Mouse (Mus musculus): ENCODE results near the gene Spred2. TPM values are rescaled to one million over a fixed set of nuclear protein-coding genes. Genes with fewer than 3 reads are reported as not detected.
"Not testable (repeated sequence)": the region's sequence is repeated elsewhere in the genome, so short reads cannot be mapped to it uniquely, and the experiment has no call there.

The Spred2 gene
- total RNA-seq, 2 experiments from 2014 or later = 84.3 to 85.1 TPM

DNA sequence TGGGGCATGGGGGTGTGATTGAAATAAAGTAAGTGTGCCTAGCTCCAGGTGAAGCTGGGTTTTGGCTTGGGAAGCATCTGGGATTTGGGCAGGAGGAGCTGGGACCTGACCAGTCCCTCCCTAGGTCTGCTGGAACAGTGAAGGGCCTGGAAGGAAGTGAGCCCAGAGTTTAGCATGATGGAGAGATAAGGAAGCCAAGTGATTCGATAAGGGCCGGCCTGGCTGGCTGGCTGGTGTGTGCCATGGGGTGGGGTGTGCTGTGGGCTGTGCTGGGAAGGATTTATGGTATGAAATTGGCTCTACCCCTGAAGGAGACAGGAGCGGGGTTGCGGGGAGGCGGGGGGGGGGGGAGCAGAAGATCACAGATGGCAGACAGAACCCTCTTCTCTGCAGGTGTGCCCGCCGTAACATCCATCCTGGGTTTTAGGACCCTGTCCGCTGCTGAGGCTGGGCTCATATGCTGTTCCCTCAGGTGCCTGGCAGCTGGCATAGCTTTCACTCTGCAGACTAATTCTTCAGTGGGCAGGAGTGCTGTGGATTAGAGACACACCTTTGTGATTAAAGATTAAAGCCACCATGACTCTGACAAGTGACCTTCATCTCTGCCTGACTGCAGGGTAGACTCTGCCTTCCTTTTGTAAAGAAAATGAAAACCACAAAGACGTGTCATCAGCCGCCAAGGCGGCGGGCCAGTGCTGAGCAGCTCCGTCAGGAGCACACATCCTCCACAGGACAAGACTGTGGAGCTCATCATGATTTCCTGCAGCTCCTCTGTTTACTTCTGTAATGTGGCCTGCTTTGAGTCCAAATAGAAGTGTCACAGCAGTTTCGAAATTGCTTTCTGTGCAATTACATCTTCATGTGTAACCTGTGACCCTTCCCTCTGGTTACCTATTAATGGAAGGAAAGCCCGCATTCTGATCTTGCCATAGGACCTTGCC, 68.4 kb downstream of the Spred2 start:
- no peak for DNase-seq (ENCODE audit: low spot score in 2 of 2)
- intact Hi-C loops (cut with DNase I) = no loop called here

DNA sequence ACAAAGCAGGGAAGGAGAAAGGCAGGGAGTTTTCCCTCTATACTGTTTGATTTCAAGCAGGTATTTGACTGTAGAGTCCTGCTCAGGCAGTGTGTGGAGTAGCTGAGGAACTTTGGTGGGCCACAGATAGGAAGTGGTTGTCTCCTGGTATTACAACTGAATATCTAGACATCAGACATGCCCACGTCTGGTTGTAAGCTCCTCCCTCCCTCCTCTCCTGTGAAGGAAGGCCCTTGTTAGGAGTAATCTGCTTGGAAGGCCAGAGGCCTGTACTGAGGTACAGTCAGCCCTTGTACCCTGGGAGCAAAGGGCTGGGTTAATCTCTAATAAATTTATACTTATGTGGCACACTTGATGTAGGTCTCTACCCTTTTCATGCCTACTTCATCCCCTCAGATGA, 69.6 kb downstream of the Spred2 start:
- no peak for DNase-seq (ENCODE audit: low spot score in 2 of 2)
- intact Hi-C loops (cut with DNase I) = no loop called here

DNA sequence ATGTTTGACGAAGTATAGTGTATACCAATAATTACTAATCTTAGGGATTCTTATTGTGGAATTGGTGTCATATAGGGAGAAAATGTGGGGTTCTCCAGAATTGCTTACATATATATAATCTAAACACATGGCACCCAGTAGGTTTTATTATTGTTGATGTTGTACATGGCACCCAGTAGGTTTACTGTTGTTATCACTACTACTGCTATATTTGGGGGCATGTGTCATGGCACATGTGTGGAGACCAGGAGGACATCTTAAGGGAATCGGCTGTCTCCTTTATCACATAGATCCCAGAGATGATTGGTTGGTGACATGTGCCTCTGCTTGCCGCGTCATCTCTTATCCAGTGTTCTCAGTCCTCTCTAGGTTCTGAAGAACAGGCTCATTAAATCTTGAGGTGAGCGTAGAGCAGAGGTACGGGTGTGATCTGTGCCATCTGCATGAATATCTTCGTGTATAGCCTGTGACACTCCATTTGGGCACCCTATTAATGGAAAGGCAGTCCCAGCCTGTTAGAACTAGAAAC, 70.2 kb downstream of the Spred2 start:
- intact Hi-C loops (cut with DNase I) = no loop called here
- DNase-seq (ENCODE audit: low spot score in 2 of 2) = no peak

DNA sequence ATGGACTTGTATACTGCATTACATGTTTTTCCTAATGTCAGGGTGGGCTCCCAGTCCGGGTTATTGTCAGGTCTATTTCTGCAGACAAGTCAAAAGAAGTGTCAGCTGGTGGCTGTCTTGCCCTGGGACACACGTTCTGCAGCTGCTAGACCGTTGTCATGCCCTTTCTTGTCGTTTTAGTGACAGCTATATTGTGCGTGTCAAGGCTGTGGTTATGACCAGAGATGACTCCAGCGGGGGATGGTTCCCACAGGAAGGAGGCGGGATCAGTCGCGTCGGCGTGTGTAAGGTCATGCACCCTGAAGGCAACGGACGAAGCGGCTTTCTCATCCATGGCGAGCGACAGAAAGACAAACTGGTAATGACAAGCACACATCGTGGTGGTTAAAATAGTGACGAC, 73.8 kb downstream of the Spred2 start:
- intact Hi-C loops (cut with DNase I) = no loop called here
- no peak for DNase-seq (ENCODE audit: low spot score in 2 of 2)

DNA sequence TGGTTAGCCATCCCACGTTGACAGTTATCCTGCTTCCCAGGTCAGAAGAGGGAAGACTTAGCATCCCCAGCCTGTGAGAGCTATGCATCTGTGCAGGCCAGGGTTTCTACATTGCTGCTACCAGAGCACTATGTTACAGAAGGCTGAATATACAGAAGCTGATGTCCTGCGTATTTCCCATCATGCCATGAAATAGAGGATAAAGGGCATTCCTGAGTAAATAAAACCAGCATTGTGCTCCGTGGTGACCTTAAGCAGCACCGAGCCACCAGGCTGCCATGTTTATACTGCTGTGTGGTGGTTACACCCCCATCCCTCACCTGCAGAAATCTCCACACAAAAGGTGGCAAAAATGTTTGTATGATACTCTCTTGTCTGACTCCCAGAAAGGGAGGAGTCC, 78.7 kb downstream of the Spred2 start:
- intact Hi-C loops (cut with DNase I) = no loop called here
- DNase-seq (ENCODE audit: low spot score in 2 of 2) = no peak

DNA sequence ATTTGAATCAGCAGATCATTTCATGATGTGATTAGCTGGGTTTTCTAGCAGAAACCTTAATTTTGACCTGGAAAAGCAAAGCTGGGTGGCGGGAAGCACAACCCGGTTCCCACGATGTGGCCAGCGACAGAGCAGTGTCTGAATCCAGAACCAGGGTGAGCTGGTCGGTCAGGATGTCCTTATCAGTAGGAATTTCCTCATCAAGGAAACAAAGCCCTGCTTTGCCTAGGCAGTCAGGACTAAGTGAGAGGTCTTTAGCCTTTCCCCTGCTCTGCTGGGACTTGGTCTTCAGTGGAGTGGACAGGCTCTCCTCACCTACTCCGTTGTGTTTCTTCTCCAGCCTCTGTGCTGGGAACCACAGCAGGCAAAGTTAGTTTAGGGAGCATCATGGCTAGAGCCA, 83.5 kb downstream of the Spred2 start:
- intact Hi-C loops (cut with DNase I) = no loop called here
- DNase-seq (ENCODE audit: low spot score in 2 of 2) = no peak

DNA sequence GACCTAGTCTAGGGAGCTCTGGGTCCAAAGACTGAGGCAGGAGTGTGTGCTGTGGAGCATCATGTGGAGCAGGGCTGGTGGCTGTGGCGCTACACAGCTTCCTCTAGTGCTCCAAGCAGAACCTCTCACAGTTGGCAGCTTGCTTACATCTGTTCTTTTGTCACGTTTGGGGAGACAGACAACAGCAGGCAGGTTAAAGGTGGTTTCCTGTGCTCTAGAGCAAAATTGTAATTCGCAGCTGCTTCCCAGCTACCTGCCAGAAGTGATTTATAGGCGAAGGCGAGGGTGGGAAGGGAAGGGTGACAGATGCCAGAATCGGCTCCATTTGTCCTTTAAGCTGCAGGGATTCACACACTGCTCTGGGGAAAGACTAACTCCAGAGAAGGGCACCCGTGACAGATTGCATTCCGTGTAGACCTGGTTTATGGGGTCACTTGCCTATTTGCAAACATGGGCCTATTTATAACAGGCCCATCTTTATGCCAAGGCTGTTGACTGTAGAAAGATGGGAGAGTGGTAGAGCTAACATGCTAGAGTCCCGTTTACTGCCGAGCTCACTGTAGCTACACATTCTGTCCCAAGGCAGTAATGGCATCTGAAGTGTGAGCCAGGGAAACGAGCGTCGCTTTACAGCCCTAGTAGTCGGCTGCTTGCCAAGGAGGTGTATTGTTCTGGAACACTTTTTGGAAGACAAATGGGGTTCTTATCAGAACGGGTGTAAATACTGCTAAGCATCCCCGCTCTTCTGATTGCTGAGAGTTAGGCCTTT, 87.2 kb downstream of the Spred2 start:
- intact Hi-C loops (cut with DNase I) = no loop called here
- DNase-seq (ENCODE audit: low spot score in 2 of 2) = no peak

DNA sequence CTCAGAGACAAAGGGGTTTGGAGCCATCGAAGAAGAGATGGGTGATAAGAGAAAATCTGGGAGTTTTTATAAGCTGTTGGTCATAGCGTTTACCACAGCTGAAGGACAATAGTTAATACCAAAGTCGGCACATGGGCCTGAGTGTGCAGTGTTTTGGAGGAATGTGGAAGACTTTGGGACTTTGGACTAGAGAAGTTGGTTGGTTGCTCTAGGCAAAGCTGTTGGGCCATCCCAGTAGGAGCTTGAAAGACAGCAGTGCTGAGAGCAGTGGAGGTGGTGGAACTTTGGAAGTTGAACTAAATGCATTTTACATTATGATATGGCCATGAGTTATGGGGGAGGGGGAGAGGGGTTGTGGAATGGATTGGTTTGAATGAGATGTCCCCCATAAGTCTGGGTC, 89.2 kb downstream of the Spred2 start:
- no peak for DNase-seq (ENCODE audit: low spot score in 2 of 2)
- intact Hi-C loops (cut with DNase I) = no loop called here

DNA sequence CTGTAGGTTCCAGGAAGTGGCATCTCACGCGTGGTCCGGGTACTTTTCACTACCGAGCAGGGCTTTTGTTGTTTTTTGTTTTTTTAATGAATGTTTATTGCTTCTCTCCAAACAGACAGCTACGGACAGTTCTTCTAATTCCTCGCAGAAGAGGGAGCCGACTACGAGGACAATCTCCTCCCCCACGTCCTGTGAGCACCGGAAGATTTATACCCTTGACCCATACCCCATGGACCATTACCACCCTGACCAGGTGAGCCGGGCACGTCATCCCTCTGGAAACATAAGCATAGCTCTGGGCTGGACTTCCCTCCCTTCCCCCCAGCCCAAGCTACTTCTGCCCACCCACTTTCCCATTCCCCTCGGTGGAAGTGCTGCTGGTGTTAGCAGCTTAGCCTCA, 93.8 kb downstream of the Spred2 start:
- DNase-seq (ENCODE audit: low spot score in 2 of 2) = no peak
- intact Hi-C loops (cut with DNase I) = no loop called here

DNA sequence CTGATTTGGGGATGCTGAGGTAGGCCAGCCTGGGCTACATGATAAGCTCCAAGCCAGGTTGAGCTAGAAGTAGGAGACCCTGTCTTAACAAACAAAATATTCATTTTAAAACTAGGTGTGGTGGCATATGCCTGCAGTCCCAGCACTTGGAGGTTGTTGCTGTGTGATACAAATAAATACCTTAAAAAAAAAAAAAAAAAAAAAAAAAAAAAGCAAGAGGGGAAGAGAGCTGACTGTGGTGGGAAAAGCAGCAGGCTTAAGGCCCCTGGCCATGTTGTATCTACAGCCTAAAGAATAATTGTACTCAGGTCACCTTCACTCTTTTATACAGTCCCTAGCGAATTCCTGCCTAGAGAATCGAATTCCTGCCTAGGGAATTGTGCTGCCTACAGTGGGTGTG, 94.7 kb downstream of the Spred2 start:
- intact Hi-C loops (cut with DNase I) = no loop called here
- no peak for DNase-seq (ENCODE audit: low spot score in 2 of 2)

DNA sequence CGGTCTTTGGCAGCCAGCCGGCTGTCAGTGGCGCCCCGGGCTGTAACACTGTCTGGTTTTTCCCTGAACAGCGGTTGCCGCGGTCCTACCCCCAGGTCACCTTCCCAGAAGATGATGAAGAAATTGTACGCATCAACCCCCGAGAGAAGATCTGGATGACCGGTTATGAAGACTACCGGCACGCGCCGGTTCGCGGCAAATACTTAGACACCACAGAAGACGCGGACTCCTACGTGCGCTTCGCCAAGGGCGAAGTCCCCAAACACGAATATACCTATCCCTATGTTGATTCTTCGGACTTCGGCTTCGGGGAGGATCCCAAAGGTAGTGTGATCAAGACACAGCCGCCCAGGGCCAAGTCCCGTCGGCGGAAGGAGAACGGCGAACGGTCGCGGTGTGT, 96.5 kb downstream of the Spred2 start:
- intact Hi-C loops (cut with DNase I) = no loop called here
- no peak for DNase-seq (ENCODE audit: low spot score in 2 of 2)

DNA sequence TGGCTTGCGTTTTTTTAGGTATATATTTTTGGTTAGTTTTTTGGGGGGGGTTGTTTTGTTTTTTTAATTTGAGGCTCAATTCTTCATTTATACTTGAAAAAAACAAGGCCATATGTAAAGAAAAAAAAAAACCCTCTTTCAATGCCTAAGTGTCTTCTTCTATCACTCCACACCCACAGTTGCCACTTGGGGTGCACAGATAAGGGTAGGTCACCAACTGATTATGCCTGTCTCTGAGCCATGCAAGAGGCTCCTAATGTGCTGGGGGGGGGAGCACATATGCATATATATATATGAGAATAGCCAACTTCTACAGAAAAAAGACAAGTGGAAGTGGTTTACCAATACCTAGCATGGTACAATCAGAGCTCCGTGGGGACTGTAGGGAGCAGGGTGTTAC, 98.3 kb downstream of the Spred2 start:
- intact Hi-C loops (cut with DNase I) = no loop called here
- no peak for DNase-seq (ENCODE audit: low spot score in 2 of 2)

DNA sequence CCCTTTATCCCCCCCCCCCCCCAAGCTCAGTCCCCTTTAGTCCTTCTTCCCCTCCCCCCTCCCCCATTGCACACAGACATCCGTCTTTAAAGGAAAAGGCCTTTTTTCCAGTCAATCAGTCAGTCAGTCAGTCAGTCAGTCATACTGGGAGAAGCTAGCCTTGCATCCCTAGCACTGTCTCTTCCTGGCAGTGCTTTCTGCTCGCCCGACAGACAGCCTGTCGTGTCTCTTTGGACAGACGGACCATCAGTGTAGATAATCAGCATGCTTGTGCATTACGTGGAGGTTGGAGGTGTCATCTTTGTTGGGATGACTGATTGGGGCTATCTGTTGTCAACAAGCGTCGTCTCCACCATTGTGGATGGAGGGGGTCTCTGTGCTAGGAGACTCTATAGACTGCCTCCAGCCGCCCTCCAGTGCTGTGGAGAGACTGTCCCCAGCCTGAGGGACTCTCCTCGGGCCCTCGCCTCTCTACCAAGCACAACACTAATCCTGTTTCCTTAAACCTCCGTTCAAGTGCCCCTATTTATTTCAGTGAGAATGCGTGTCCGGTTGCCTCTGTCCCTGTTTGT, 98.8 kb downstream of the Spred2 start:
- intact Hi-C loops (cut with DNase I) = no loop called here
- DNase-seq (ENCODE audit: low spot score in 2 of 2) = no peak

DNA sequence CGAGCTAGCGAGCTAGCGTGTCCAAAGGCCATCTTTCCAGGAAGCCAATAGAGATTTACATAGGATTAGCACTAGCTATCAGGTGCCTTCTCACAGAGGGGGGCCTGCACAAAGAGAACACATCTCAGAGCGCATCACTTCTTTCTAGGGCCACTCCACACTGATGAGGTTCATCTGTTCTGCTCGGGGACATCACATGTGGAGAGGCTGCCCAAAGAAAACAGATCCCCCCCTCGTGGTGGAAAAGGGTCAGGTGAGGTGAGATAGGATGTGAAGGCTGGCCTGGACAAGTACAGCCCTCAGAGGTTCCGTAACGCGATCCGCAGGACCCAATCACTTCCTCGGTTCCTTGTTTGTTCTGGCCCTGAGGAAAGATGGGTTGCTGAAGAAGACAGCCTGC, 101.7 kb downstream of the Spred2 start:
- intact Hi-C loops (cut with DNase I) = no loop called here

DNA sequence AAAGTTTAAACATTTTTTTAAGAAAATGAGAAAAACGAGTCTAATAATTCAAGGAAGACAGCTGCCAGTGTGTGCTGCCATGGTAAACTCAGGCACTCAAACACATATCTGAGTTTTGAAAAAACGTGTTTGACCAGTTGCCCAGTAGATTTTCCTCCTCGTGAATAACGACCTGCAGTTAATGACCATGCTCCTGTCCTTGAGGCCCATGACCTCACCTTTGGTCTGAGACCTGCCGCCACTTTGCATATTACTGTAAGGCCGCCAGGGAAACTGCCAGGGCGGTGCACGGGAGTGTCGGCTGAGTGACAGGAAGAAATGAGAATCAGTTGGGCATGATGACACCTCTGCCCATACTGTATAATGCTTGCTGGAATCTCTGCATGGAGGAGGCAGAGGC, 103.5 kb downstream of the Spred2 start:
- intact Hi-C loops (cut with DNase I) = no loop called here
- DNase-seq (ENCODE audit: low spot score in 2 of 2) = no peak

More for the DNA sequence above, 101.7 kb downstream of the Spred2 start:
- DNase-seq (ENCODE audit: low spot score in 2 of 2) = no peak

DNA sequence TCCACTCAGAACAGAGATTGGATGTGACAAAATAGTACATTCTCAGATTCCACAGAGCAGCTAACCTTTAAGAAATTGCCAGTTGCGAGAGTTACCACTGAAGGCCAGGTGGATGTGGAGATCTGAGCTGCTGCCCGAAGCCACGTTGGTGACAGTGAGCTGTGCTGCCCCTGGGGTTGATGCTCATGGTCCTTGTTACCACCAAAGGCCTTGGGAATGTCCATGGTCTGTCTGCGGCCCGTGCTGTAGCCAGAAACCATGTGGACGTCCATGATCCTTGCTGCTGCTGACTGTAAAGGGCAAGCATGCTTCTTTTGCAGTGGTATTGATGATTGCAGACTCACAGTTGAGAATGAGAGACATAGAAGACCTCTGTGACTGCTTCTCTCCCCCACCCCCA, 104.2 kb downstream of the Spred2 start:
- intact Hi-C loops (cut with DNase I) = no loop called here
- DNase-seq (ENCODE audit: low spot score in 2 of 2) = no peak

DNA sequence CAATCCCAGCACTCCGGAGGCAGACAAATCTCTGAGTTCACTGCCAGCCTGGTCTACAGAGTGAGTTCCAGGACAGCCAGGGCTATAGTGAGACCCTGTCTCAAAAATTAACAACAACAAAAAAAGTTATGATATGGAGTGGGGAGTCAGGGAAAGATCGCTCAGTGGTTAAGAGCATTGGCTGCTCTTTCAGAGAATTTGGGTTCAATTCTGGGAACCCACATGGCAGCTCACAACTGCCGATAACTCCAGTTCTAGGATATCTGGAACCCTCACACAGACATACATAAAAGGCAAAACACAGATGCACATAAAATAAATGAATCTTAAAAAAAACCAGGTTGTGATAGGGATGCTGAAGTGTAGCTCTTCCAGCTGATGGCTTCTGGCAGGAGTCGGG, 104.8 kb downstream of the Spred2 start:
- intact Hi-C loops (cut with DNase I) = no loop called here
- no peak for DNase-seq (ENCODE audit: low spot score in 2 of 2)

DNA sequence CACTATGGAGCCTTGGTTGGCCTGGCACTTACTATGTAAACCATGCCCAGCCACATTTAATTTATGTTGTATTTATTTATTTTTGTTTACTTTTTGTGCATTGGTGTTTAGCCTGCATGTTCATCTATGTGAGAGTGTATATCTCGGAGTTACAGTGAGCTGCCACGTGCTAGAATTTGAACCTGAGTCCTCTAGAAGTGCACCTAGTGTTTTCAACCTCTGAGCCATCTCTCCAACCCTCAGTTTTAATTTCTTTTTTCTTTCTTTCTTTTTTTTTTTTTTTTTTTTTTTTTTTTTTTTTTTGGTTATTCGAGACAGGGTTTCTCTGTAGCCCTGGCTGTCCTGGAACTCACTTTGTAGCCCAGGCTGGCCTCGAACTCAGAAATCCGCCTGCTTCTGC, 106.8 kb downstream of the Spred2 start:
- DNase-seq (ENCODE audit: low spot score in 2 of 2); intact Hi-C loops (cut with DNase I): not testable (repeated sequence)

DNA sequence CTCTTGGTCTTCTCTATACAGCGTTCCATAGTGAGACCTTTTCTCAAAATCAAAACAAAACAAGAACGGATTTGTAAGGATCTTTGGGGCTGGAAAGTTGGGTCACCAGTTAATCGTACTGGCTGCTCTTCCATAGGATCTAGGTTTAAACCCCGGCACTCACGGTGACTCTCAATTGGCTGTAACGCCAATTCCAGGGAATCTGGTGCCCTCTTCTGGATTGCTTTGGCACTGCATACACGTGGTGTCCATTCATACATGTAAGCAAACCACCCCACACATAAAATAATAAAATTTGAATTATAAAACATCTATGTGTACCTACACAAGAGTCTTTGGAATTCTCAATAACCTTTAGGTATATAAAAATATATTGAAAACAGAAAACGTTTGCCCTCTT, 107.4 kb downstream of the Spred2 start:
- intact Hi-C loops (cut with DNase I) = no loop called here
- no peak for DNase-seq (ENCODE audit: low spot score in 2 of 2)

DNA sequence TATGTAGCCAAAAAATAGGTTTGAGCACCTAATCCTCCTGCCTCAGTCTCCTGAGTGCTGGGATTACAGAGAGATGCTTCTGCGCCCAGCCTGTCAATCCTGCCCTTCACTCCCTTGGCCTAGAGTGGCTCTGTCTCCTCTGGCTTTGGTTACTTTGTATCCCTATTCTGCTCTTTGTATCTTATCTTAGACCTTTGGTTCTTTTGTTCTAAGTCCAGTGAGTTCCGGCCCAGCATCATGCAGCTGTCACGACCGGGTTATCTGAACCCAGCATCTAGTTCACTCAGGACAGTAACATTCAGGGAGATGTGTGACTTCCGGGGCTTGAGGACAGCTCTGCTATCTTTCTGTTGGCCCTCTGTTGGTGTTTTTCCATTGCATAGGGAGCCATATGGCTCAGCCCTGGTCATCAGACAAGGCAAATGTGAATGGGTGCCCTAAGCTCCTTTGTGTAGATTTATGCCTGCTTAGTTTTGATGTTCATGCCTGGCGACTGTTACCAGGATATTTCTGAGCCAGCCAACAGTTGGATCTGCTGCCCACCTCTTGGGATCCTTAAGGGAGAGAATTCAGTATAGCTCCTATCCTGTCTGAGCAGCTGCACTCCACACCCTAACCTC, 109.5 kb downstream of the Spred2 start:
- intact Hi-C loops (cut with DNase I) = no loop called here
- DNase-seq (ENCODE audit: low spot score in 2 of 2) = no peak
